Mouse (Mus musculus) CH12.LX (cell line): ENCODE measurements at regions not wholly inside any gene's neighbourhood (a gene's known extent, or its start where the extent isn't known, plus 50 kb on each side); places are given as distances from the start of the nearest gene placed in this dataset.

Experiments
- E2F4 ChIP-seq: IDR thresholded peaks from 2 replicates; pipeline ENCODE4 v1.6.1; 2011; ENCODE audit warnings: low read depth, low read length, improper control_type of control experiment; ENCODE audit not compliant: insufficient replicate concordance
- HCFC1 ChIP-seq: IDR thresholded peaks from 2 replicates; pipeline ENCODE4 v1.6.1; 2012; ENCODE audit warnings: low read depth, mild to moderate bottlenecking, inconsistent platforms, low read length, improper control_type of control experiment
- KAT2A ChIP-seq: IDR thresholded peaks from 2 replicates; pipeline ENCODE4 v1.6.1; 2012; ENCODE audit warnings: low read length, improper control_type of control experiment, inconsistent platforms; ENCODE audit not compliant: insufficient replicate concordance
- MAZ ChIP-seq: IDR thresholded peaks from 2 replicates; pipeline ENCODE4 v1.6.1; 2012; ENCODE audit warnings: low read depth, mild to moderate bottlenecking, inconsistent platforms, low read length, improper control_type of control experiment, moderate library complexity
- NELFE ChIP-seq: IDR thresholded peaks from 2 replicates; pipeline ENCODE4 v1.6.1; 2011; ENCODE audit warnings: low read depth, low read length, improper control_type of control experiment
- POLR2A ChIP-seq: IDR thresholded peaks from 2 replicates; pipeline ENCODE4 v1.6.1; 2011; ENCODE audit warnings: low read depth, mild to moderate bottlenecking, improper control_type of control experiment, low read length
- POLR2AphosphoS2 ChIP-seq: IDR thresholded peaks from 2 replicates; pipeline ENCODE4 v1.6.1; 2011; ENCODE audit warnings: low read depth, low read length, improper control_type of control experiment
- RCOR1 ChIP-seq: conservative IDR thresholded peaks from 2 replicates; pipeline ENCODE4 v1.6.1; 2012; ENCODE audit warnings: low read depth, mild to moderate bottlenecking, inconsistent platforms, low read length, improper control_type of control experiment
- SIN3A ChIP-seq: IDR thresholded peaks from 2 replicates; pipeline ENCODE4 v1.6.1; 2012; ENCODE audit warnings: low read length, improper control_type of control experiment, inconsistent platforms
- TBP ChIP-seq: conservative IDR thresholded peaks from 2 replicates; pipeline ENCODE4 v1.6.1; 2011; ENCODE audit warnings: low read depth, low read length, improper control_type of control experiment
- USF1 ChIP-seq: IDR thresholded peaks from 2 replicates; pipeline ENCODE4 v1.6.1; 2014; ENCODE audit warnings: low read depth, mild to moderate bottlenecking, inconsistent platforms, low read length, improper control_type of control experiment
- USF2 ChIP-seq: conservative IDR thresholded peaks from 2 replicates; pipeline ENCODE4 v1.6.1; 2011; ENCODE audit warnings: low read depth, low read length, improper control_type of control experiment
- ZC3H11A ChIP-seq: IDR thresholded peaks from 2 replicates; pipeline ENCODE4 v1.6.1; 2012; ENCODE audit warnings: low read depth, mild to moderate bottlenecking, inconsistent platforms, low read length, improper control_type of control experiment
- ZNF384 ChIP-seq: IDR thresholded peaks from 2 replicates; pipeline ENCODE4 v1.6.1; 2012; ENCODE audit warnings: low read depth, low read length, improper control_type of control experiment, inconsistent platforms

DNA sequence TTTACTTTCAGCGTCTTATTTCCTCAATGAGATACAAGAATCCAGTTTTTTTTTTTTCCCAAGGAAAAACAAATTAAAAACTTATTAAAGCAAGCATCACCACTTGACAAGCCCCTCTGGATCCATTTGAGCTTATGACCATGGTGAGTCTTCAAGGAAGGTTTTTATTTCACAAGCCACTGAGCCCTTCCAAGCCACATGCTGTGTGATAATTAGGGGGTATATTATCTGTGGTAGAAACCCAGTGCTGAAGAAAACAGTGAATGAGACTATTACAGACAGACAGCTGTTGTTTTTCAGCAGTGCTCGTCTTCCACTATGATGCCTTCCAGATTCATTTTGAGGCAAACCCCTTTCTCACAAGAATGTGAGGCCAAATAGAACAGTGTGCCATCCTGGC is 573.6 kb downstream of the Cntn6 start:
- TF ChIP-seq NELFE = no peak
- no peak for TF ChIP-seq MAZ
- no peak for TF ChIP-seq ZNF384
- TF ChIP-seq HCFC1 = no peak
- TF ChIP-seq USF2 = no peak
- TF ChIP-seq POLR2AphosphoS2 = no peak
- TF ChIP-seq KAT2A = no peak
- no peak for TF ChIP-seq POLR2A
- TF ChIP-seq RCOR1 = no peak
- no peak for TF ChIP-seq USF1
- TF ChIP-seq E2F4 = no peak
- no peak for TF ChIP-seq ZC3H11A
- TF ChIP-seq SIN3A = no peak
- no peak for TF ChIP-seq TBP
